Mouse (Mus musculus): Measurements from ENCODE around the gene Cyb5d2.

The Cyb5d2 gene

DNA sequence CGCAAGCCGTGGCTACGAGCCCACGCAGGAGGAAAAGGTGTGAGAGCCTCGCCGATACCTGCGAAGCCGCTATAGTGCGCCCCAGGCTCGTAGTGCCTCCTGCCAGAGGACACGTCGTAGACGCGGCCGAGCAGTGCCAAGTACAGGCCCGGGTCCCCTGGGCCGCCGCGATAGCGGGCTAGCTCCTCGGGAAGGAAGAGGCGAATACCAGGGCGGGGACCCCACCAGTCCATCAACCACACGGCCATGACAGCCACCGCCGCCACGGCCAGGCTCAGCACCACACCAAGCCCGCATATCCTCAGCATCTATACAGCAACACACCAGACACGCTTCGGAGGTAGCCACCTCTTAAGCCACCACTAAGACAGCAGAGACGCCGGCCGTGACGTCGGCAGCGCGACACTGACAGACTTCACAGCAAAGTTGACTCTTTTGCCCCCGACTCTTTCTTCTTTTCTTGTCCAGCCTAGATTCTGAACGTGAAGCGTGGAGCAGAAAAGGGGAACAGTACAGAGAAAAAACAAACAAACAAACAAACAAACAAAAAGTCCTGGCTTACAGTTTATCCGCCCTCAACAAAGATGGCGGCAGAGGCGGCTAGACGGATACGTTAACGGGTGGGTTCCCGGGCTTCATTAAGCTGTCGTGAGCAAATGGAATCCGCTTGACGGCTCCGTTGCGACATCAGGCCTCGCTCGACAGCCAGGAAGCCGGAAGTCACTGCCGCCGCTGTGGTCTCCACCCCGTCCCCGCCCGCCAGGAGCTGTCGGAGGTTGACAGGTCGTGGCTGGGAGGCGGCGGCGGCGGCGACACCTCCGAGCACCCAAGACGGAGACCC is at the start of gene Cyb5d2, which contains the start of gene Zzef1:
Gene Cyb5d2 (minus strand): TSS at position 688 of the 841 bp plus-strand sequence.
Gene Zzef1 (plus strand): TSS at position 772 of the 841 bp plus-strand sequence.
- DNase-seq (ENCODE audit: low spot score) = peak; percentile 84

DNA sequence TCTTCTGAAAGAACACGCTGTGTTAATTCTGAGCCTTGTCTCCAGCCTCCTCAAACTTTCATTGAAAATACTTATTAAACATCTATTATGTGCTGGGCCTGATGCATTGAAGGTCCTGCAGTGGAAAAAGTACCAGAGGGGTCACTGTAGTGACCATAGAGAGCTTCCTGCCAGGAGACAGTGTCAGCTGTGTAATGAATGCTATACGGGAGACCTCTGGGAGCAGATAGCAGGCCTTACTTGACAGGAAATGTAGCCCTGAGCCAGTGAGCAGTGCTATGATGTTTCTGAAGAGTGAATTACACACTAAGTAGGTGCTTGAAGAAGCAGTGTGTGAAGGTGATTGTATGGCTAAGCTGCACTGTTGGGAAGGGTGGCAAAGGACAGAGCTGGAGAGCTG is 49.6 kb upstream of the Cyb5d2 start:
- DNase-seq (ENCODE audit: low spot score) = no peak

- DNase-seq (ENCODE audit: low spot score) = no peak
Observed at GRCm38 (mm10) chr11:72843576-72843975, 47.6 kb upstream of the Cyb5d2 start.

GRCm38 (mm10) chr11:72842731-72843130 is 46.8 kb upstream of the Cyb5d2 start:
- no peak for DNase-seq (ENCODE audit: low spot score)

- DNase-seq (ENCODE audit: low spot score) = no peak
Observed at GRCm38 (mm10) chr11:72829869-72830268, 33.9 kb upstream of the Cyb5d2 start.

- DNase-seq (ENCODE audit: low spot score) = no peak
Observed at GRCm38 (mm10) chr11:72821041-72821440, 25.1 kb upstream of the Cyb5d2 start.

DNA sequence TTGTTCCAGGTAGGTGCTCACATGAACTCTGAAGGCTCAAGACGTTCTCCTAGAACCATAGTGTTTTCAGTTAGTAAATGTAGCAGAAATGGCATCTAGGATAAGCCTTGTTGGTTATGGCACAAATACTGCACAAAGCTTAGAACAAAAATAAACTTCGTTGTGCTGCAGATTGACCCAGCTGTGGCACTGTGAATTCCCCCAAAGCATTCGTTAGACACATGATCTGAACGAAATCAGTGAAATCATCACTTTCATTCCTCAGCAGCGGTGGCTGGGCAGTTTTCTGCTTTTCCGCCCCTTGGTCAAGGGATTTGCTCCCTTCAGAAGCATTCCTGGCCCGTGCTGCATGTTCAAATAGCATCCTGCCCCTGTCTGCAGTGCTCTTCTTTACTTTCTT is 22.1 kb upstream of the Cyb5d2 start:
- no peak for DNase-seq (ENCODE audit: low spot score)

DNA sequence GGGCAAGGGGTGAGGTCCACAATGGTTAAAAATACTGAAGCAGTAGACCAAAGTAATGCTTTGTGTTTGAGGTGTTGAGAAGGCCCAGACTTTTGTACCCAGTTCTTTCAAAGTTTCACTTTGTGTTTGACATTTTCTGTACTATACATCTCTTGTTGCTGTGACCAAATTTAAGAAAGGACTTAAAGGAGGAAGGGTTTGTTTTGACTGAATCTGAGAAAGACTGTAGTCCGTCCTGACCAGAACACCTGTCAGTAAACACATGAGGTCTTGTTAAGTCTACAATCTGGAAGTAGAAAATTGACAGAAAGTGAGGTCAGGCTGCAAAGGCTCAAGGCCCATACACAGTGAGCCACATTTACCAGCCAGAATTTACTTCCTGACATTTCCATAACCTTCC is 20.9 kb upstream of the Cyb5d2 start:
- DNase-seq (ENCODE audit: low spot score) = no peak

DNA sequence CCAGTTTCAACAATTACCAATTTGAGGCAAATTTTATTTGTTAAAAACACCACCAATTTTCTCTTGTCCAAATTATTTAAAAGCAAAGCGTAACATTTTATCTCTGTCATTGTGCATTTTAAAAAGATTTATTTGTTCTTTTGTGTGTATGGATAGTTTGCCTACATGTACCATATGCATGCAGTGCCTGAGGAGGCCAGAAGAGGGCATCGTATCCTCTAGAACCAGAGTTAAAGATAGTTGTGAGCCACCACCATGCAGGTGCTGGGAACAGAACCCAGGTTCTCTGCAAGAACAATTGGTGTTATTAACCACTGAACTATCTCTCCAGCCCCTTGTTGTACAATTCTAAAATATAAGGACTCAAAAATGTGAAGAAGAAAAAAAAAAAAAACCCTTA is 18.2 kb upstream of the Cyb5d2 start:
- no peak for DNase-seq (ENCODE audit: low spot score)

DNA sequence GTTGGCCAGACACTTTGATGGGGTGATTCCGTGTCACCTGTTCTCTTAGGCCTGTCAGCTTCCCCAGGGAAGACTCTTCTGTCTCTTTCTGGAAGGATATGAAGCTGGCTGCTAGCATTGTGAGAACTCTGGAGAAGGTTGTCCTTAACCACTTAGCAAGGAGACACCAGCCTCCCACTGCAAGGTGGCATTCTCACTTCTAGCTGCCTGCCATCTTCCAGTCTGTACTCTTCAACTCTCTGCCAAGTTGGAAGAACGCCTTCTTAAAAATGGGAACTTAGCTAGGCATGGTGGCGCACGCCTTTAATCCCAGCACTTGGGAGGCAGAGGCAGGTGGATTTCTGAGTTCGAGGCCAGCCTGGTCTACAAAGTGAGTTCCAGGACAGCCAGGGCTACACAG is 17.7 kb upstream of the Cyb5d2 start:
- no peak for DNase-seq (ENCODE audit: low spot score)

DNA sequence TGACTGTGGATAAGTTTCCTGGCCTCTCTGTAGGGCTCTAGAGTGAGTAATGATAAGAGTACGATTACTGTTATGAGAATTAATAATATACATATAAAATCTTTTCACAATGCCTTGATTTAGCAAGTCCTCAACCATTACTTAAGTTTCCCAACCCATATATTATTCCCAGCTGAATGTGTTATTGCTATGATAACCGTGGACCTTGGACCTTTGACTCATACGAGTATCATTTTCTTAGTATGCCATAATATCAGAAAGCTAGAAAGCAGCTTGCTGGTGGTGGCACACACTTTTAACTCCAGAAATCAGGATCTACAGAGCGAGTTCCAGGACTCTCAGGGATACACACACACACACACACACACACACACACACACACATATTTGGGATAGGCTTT is 12.1 kb upstream of the Cyb5d2 start:
- DNase-seq (ENCODE audit: low spot score) = no peak

DNA sequence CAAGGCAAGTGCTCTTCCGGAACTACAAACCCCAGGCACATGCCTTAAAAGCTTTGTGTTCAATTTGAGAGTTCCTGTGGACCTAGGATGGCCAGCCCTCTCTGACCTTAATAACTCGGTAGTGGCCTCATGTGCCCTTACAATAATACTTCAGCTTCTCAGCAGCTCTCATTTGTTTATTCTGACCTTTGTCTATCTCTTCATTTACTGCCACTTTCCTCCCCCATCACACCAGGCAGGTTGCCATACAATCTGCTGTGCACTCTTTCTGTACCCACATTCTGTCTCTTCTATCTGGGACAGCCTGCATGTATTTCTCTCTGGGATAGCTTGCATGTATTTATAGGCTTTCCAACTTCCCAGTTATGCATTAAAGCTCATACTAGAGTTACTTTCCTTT is 10.6 kb upstream of the Cyb5d2 start:
- DNase-seq (ENCODE audit: low spot score) = no peak

GRCm38 (mm10) chr11:72805232-72805631 is 9.3 kb upstream of the Cyb5d2 start:
- no peak for DNase-seq (ENCODE audit: low spot score)

DNA sequence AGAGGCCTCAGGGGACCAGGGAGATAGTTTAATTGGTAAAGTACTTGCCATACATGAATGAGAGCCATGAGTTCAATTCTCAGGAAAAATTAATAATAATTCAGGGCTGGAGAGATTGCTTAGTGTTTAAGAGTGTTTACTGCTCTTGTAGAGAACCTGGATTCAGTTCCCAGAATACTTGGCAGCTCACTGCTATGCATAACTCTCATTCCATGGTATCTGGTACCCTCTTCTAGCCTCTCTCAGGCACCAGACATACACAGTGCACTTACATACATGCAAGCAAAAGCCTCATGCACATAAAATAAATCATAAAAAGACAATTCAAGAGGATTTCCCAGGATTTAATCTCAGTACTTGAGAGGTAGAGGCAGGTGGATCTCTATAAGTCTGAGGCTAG is 8.6 kb upstream of the Cyb5d2 start:
- no peak for DNase-seq (ENCODE audit: low spot score)

DNA sequence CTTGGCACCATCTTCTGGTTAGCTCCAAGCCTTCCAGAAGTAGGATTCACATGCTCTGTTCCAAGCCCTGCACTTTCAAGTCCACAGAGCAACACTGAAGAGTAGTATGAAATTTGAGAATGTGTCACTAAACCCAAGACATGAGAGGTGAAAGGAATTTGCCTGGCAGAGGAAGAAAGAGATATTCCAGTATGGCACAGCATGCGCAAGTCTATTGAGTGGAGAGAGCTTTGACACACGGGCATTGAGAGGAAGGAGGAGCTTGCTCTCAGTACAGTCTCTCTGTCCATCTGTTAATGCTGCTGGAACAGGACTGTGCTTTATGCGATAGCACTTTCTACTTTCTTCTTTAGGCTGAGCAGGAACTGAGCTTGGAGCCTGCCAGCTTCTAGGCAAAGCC is 7.1 kb upstream of the Cyb5d2 start:
- no peak for DNase-seq (ENCODE audit: low spot score)

DNA sequence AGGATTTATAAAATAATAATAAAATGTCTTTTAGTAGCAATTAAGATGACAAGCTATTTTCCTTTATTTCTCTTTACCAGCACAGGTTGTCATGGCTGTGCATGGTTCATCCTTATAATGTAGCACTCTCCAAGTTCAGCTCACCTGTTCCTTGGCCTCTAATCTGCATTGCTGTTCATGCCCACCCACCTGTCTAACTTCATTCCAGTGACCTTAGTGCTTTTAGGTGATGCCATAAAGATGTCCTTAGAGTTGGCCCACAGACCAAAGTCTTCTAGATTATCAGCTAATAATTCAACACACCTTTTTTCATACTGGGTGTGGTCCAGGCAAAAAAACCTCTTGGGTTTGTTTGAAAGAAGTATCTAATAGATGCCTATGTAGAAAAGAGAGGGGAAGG is 5.2 kb upstream of the Cyb5d2 start:
- DNase-seq (ENCODE audit: low spot score) = no peak

DNA sequence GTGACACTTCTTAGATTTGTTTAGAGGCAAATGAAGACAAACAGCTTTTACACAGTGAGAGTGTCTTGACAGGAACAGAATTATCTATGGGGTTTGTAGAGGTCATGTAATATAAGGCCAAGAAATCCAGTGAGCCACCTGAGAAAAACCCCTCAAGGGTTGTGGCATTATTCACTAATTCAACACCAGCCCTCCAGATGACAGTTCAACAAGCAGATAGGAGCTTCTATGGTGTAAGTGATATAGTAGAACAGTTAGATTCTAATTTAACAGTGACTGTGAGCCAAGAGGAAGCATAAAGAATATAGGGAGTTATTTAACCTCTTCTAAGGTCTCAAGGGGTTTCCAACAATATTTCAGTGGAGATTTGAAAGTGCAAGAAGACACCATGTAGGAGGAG is 2.2 kb upstream of the Cyb5d2 start:
- DNase-seq (ENCODE audit: low spot score) = no peak

DNA sequence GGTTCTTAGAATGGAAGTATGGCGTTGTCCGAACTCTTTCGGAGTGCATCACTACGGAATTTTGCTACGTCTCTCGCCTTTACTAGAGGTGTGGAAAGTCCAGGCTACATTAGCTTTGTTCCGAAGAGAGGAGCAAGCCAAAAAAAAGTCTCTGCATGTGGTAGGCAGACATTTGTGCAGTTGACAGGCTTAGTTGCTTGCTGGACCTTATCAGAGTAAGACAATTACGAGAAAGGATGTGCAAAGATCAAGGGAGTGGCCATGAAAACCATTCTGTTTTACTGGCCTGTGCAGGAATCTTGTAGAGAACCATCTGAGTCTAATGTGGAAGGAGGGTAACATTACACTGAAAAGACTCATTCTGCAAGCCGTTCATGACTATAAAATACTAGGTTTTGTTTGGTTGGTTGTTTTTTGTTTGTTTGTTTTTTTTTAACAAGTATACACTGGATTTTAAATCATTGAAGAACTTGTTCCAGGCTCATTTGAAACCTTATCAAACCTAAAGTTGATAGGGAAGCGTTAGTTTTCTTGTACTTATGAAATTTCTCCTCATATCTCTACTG is 914 bp upstream of the Cyb5d2 start:
- DNase-seq (ENCODE audit: low spot score) = no peak

DNA sequence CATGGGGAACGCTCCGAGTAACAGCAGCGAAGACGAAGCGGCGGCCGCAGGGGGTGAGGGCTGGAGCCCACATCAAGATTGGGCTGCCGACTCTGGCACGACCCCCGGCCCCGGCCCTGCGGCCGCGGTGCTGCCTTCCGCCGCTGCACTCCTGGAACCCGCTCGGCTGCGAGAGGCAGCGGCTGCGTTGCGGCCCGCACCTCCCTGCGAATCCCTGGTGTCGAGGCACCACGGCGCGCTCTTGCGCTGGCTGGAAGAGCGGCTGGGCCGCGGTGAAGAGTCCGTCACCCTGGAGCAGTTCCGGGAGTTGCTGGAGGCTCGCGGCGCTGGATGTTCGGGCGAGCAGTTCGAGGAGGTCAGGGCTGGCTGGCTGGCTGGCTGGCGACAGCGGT is 350 bp upstream of the Cyb5d2 start:
- DNase-seq (ENCODE audit: low spot score) = no peak

- DNase-seq (ENCODE audit: low spot score) = peak; percentile 5
Observed at GRCm38 (mm10) chr11:72795149-72795454, 840 bp downstream of the Cyb5d2 start.

DNA sequence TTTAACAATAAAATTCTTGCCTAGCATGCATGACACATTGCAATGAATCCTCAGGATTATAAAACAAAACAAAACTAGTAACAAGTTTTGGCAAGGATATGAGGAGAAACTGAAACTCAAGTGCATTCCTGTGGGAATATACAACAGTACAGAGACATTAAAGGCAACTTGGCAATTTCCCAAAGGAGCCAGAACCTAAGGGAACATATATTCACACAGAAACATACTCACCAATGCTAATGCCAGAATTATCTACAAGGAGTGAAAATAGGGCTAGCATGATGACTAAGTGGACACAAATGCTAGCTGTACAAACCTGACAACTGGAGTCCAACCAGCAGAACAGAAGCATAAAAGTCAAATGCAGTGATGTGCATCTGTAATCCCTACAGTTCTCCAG is 3.9 kb downstream of the Cyb5d2 start:
- DNase-seq (ENCODE audit: low spot score) = no peak

- DNase-seq (ENCODE audit: low spot score) = no peak
Observed at GRCm38 (mm10) chr11:72782503-72782902, 13.4 kb downstream of the Cyb5d2 start.

DNA sequence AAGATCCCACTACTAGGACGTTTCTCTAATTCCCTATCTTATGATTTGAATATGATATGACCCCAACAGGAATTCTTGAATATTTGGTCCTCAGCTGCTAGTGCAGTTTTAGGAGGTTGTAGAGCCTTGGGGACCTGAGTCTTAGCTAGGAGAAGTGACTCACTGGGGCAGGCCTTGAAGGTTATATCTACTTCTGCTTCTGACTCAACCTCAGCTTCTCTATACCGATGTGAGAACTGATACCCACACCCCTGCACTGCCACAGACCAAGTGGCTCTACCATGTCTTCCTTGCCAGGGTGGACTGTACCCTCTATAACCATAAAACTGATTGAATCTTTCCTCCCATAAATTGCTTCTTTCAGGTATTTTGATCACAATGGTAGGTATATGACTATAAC is 13.8 kb downstream of the Cyb5d2 start:
- DNase-seq (ENCODE audit: low spot score) = no peak

- no peak for DNase-seq (ENCODE audit: low spot score)
Observed at GRCm38 (mm10) chr11:72778957-72779356, 17.0 kb downstream of the Cyb5d2 start.
